Mouse (Mus musculus): ENCODE measurements around the gene Erp44.

GRCm38 (mm10) chr4:48225173-48225572, 54.2 kb downstream of the Erp44 start:
- TF ChIP-seq CTCF (IDR thresholded peaks at IDR 0.05; ENCODE audit: extremely low read depth, insufficient read depth, insufficient read length, insufficient replicate concordance) (peak; percentile 73; the same call in 1 of the 2 replicates), POLR2A (IDR thresholded peaks at IDR 0.05; ENCODE audit: low read depth, low read length) (no peak)
